Mouse (Mus musculus): ENCODE results near the gene Eif1ad.
"Not testable (repeated sequence)": the region's sequence is repeated elsewhere in the genome, so short reads cannot be mapped to it uniquely, and the experiment has no call there.

Gene Eif1ad

GRCm38 (mm10) chr19:5366175-5367052 is at the start of gene Eif1ad:
Gene Eif1ad (plus strand): TSS chr19:5366741.
- DNase-seq (ENCODE audit: low read depth): peak; percentile 99

- DNase-seq (ENCODE audit: low read depth): no peak
Observed at GRCm38 (mm10) chr19:5323801-5324200, 42.7 kb upstream of the Eif1ad start.

- DNase-seq (ENCODE audit: low read depth): no peak
Observed at GRCm38 (mm10) chr19:5327970-5328369, 38.6 kb upstream of the Eif1ad start.

DNA sequence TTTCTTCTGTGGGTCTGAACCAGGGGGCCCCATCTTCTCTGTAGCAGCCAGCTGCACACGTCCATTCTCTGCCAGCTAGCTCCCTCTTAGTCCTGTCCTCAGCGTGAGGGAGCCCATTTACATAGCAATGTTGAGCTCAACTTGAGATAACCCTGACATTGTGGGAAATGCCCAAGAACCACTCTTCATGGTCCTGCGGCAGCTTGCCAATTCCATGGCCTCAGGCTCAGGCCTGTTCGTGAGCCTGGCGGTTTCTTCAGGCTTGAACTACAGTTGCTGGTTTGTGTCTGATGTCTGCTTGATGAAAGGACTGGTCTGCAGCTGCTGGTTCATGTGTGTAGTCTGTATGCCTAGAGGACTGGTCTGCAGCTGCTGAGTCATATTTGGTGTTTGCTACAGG is 31.8 kb upstream of the Eif1ad start:
- no peak for DNase-seq (ENCODE audit: low read depth)

DNA sequence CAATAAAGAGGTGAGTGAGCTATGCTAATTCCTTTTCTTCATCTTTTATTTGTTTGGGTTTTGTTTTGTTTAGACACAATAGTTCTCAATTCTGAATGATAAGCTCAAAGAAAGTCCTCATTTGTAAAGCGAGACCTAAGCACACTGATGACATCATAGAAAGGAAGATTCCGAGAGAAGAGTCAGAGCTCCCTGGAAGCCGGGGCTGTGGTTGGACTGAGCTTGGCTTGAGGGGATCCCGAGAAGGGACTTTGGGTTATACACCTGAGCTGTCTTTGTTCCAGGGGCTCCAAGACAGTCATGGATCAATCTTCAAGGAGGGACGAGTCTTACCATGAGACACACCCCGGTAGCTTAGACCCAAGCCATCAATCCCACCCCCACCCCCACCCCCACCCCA is 31.1 kb upstream of the Eif1ad start, which contains the start of gene Catsper1:
Gene Catsper1, plus strand, starts transcription at position 301 of the 400 bp plus-strand sequence.
- no peak for DNase-seq (ENCODE audit: low read depth)

GRCm38 (mm10) chr19:5337975-5338374 is 28.6 kb upstream of the Eif1ad start:
- DNase-seq (ENCODE audit: low read depth): peak; percentile 79

- DNase-seq (ENCODE audit: low read depth): no peak
Observed at GRCm38 (mm10) chr19:5341360-5341759, 25.2 kb upstream of the Eif1ad start.

GRCm38 (mm10) chr19:5345297-5346131 is 21.0 kb upstream of the Eif1ad start:
- peak; percentile 52 for DNase-seq (ENCODE audit: low read depth)

DNA sequence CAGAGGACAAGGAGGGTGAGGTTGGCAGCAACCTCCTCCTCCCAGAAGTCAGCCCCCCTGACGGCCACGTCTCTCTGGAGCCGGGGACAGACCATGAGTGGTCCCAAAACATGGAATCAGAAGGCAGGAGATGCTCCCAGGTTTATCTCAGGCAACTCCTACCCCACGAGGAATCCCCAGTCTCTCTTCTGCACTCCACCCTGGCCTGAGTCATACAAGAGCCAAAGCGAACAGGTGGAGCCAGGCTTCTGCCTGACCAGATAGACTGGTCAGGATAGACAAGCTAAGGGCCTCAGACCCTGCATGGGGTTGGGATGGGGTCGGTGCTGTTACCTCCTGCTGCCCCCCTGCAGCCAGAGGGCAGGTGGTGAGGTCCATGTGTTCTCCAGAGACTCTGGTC is 18.5 kb upstream of the Eif1ad start:
- no peak for DNase-seq (ENCODE audit: low read depth)

GRCm38 (mm10) chr19:5348526-5349501 is 17.7 kb upstream of the Eif1ad start:
- peak; percentile 54 for DNase-seq (ENCODE audit: low read depth)

GRCm38 (mm10) chr19:5349502-5349873 is 17.1 kb upstream of the Eif1ad start, which contains the start of gene Cst6:
Gene Cst6 (minus strand): TSS chr19:5349574.
- DNase-seq (ENCODE audit: low read depth): not testable (repeated sequence)

GRCm38 (mm10) chr19:5353609-5354008 is 12.9 kb upstream of the Eif1ad start:
- DNase-seq (ENCODE audit: low read depth): no peak

DNA sequence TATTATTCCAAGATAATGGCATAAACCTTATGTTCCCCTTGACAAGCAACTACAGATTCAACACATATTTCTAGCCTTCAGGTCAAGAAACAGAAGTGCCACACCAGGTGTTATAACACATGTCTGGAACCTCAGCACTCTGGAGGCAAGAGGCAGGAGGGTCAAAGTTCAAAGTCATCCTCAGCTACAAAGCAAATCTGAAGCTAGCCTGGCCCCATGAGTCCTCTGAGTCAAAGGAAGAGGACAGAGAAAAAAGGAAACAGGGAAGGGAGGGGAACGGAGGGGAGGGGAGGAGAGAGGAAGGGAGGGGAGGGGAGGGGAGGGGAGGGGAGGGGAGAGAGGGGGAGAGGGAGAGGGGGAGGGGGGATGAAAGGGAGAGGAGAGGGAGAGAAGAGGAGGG is 10.5 kb upstream of the Eif1ad start:
- peak; percentile 71 for DNase-seq (ENCODE audit: low read depth)

GRCm38 (mm10) chr19:5362186-5362585 is 4.4 kb upstream of the Eif1ad start:
- no peak for DNase-seq (ENCODE audit: low read depth)

DNA sequence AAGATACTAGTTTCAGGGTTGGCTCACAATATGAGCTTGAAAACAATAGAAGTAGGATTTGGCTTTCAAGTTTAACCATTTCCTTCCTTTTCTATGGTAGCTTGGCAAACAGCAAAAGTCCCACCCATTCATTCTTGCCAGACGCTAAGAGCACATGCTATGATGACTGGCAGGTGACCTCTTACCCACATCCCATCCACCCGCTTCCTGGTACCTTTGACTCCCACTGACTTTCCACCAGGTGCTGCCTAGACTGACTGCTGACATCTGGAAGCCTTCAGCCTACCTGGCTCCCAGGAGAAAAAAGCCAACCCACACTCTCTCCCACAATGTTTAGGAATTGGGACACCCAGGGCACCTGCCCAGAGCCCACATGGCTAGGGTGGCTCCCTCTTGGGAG is 2.4 kb upstream of the Eif1ad start:
- DNase-seq (ENCODE audit: low read depth): peak; percentile 50

GRCm38 (mm10) chr19:5365751-5366150 is 790 bp upstream of the Eif1ad start:
- no peak for DNase-seq (ENCODE audit: low read depth)

DNA sequence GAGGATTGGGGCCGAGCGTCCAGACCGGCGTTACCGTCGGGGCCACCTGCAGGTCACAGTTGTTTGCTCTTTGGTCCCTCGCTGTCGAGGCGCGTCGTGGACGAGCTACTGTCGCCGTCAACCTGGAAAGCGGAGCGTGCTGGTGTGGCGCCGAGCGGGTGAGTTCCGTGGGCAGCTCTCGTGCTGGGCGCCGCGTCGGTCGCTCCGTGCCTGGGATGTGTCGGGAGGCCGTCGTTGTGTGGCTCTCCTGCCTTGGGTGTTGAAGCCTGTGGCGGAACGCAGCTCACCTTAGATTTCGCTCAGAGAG is 465 bp downstream of the Eif1ad start, which contains the start of gene Banf1:
Gene Banf1, minus strand, starts transcription at position 116 of the 307 bp plus-strand sequence.
- DNase-seq (ENCODE audit: low read depth): no peak

- DNase-seq (ENCODE audit: low read depth): peak; percentile 68
Observed at GRCm38 (mm10) chr19:5367455-5367854, 914 bp downstream of the Eif1ad start.

DNA sequence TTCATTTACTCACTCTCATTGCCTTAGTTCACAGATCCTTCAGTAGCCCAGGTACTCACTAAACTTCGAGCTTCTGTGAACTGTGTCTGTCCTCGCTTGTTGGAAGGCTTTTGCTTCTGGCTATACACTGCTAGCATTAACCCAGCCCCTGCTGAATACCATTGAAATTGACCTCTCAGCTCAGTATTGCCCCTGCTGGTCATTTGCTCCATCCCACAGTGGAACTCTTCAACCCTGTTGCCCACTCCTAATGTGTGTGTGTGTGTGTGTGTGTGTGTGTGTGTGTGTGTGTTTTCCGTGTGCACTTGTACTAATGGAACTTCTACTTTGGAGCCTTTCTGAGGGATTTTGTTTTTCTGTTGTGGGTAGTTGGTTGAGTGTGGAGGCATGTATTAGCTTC is 4.4 kb downstream of the Eif1ad start:
- DNase-seq (ENCODE audit: low read depth): no peak

DNA sequence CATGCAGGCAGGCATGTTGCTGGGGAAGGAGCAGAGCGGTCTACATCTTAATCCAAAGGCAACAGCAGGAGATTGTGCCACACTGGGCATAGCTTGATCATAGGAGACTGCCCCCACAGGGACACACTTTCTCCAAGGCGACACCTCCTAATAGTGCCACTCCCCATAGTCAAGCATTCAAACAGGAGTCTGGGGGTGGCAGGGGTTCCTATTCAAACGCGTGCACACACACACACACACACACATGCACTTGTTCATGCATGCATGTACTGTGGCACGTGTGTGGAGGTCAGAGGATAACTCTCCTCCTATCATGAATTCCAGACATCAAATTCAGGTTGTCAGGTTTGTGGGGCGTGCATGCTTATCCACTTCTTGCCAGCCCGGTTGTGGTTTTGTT is 6.2 kb downstream of the Eif1ad start:
- DNase-seq (ENCODE audit: low read depth): no peak

- no peak for DNase-seq (ENCODE audit: low read depth)
Observed at GRCm38 (mm10) chr19:5374177-5374576, 7.6 kb downstream of the Eif1ad start.

DNA sequence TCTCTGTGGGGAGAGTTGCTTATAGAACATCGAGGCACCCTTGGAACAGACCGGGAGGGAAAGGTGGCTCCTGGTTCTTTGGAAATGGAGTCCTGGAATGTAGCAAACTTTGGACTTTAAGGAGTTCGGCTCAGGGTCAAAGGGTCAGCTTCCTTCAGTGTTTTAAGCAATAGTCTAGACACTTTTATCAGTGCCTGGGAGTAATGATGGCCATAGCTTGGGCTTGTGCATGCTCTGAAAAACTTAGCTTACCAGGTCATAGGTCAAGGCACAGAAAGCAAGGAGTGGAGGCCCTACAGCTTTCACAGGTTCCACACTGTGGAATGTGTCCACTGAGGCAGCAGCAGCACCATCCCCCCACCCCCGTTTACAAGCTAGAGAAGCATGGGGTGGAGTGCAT is 8.2 kb downstream of the Eif1ad start:
- DNase-seq (ENCODE audit: low read depth): no peak
